Mouse (Mus musculus) cerebellum, postnatal 25 days (tissue): Measurements from ENCODE around the gene Pex16.

Source experiments
- DNase-seq, 2 experiments: peaks; one replicate each; pipeline ENCODE4 v3.0.0; 2021; ENCODE audit warnings: mixed read lengths in 2 of 2

The Pex16 gene

GRCm38 (mm10) chr2:92388891-92389641 lies 14.6 kb downstream of the Pex16 start:
- peak; percentile 83 to 90 for DNase-seq

- no peak for DNase-seq
These were observed 15.2 kb downstream of the Pex16 start for GRCm38 (mm10) chr2:92389645-92390044.

GRCm38 (mm10) chr2:92390206-92390930 lies 15.9 kb downstream of the Pex16 start:
- DNase-seq: peak; percentile 68 to 78

- peak; percentile 68 to 69 for DNase-seq
These were observed 16.6 kb downstream of the Pex16 start for GRCm38 (mm10) chr2:92391116-92391515.

GRCm38 (mm10) chr2:92391703-92392317 lies 17.3 kb downstream of the Pex16 start:
- DNase-seq: no peak

GRCm38 (mm10) chr2:92392318-92393264 lies 18.1 kb downstream of the Pex16 start:
- peak; percentile 61 to 66 for DNase-seq

GRCm38 (mm10) chr2:92395535-92395934 lies 21.1 kb downstream of the Pex16 start:
- DNase-seq: no peak

- peak in 1 of 2 experiments; percentile 44 for DNase-seq
These were observed 23.0 kb downstream of the Pex16 start for GRCm38 (mm10) chr2:92397436-92397835.

GRCm38 (mm10) chr2:92399877-92400276 lies 25.4 kb downstream of the Pex16 start:
- peak in 1 of 2 experiments; percentile 45 for DNase-seq

- DNase-seq: peak; percentile 68 to 73
These were observed 26.2 kb downstream of the Pex16 start for GRCm38 (mm10) chr2:92400682-92401081.

- DNase-seq: peak; percentile 80 to 83
These were observed 26.6 kb downstream of the Pex16 start, which contains the start of gene Mapk8ip1 for GRCm38 (mm10) chr2:92401091-92401561. Mapk8ip1 (minus strand) TSS chr2:92401263.

GRCm38 (mm10) chr2:92402591-92403326 lies 28.3 kb downstream of the Pex16 start:
- peak; percentile 85 to 89 for DNase-seq

GRCm38 (mm10) chr2:92403776-92404319 lies 29.4 kb downstream of the Pex16 start:
- peak in 1 of 2 experiments; percentile 43 for DNase-seq

GRCm38 (mm10) chr2:92404737-92405136 lies 30.3 kb downstream of the Pex16 start:
- peak; percentile 58 for DNase-seq

GRCm38 (mm10) chr2:92405687-92406086 lies 31.2 kb downstream of the Pex16 start:
- peak; percentile 48 to 55 for DNase-seq

- DNase-seq: no peak
These were observed 34.0 kb downstream of the Pex16 start for GRCm38 (mm10) chr2:92408309-92409045.

- DNase-seq: peak; percentile 83 to 88
These were observed 37.2 kb downstream of the Pex16 start for GRCm38 (mm10) chr2:92411705-92412104.

GRCm38 (mm10) chr2:92421723-92422387 lies 47.4 kb downstream of the Pex16 start:
- DNase-seq: peak in 1 of 2 experiments; percentile 32

GRCm38 (mm10) chr2:92422388-92423135 lies 48.1 kb downstream of the Pex16 start:
- peak; percentile 61 to 70 for DNase-seq
